Mouse (Mus musculus): ENCODE data around the gene Uggt1.

Uggt1 gene

GRCm38 (mm10) chr1:36109987-36110386, 134.5 kb downstream of the Uggt1 start:
- DNase-seq: no peak

DNA sequence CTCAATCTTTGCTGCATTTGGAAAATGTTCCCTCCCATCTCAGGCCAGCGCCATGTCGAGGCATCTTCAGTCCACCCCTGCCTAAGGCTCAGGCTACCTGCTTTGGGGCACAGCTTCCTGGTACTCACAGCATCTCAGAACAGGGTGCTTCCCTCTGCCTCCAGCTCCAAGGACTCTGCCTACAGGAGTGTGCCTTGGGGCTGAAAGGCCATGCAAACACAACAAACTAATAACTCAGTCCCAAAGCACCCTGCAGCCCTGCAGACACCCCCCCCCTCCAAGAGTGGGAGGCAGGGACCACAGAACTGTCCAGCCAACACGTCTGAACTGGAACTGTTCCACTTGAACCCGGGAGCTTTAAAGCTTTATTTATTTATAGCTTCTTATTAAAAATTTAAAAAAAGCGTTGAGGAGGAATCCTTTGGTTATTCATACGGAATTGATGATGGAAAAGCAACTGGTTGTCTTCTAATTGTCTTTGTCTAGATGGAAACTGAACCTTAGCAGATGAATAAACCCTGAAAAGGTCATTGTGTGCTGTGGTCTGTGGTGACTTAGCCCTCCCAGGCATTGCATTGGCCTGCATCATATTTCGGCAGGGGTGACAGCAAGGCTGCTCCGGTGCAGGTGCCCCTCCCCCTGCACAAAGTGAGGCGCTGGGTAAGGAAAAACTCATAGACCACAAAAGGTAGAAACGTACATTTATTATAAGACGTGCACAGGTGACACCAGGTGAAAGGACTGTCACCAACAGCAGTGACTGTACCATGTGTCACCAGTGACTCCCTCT, 138.4 kb downstream of the Uggt1 start:
- no peak for DNase-seq

DNA sequence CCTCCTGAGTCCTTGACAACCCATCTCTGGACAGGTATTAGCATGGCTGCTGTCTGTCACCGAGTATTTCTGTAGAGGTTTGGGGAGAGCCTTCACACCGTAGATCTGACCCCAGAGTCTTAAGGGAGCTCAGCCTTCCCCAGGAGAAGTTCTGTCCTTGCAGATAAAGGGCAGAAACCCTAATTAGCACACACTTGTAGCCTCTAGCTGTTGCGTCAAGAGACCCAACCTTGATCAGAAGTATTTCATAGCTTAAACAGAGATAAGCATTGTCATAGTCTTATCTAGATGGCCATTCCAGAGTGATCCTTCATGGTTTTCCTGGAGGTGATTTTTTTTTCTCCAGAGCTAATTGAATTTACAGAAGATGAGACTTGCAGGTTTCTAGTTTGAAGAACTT, 144.1 kb downstream of the Uggt1 start:
- no peak for DNase-seq

- DNase-seq: no peak
These were observed 146.1 kb downstream of the Uggt1 start for GRCm38 (mm10) chr1:36098432-36098831.

DNA sequence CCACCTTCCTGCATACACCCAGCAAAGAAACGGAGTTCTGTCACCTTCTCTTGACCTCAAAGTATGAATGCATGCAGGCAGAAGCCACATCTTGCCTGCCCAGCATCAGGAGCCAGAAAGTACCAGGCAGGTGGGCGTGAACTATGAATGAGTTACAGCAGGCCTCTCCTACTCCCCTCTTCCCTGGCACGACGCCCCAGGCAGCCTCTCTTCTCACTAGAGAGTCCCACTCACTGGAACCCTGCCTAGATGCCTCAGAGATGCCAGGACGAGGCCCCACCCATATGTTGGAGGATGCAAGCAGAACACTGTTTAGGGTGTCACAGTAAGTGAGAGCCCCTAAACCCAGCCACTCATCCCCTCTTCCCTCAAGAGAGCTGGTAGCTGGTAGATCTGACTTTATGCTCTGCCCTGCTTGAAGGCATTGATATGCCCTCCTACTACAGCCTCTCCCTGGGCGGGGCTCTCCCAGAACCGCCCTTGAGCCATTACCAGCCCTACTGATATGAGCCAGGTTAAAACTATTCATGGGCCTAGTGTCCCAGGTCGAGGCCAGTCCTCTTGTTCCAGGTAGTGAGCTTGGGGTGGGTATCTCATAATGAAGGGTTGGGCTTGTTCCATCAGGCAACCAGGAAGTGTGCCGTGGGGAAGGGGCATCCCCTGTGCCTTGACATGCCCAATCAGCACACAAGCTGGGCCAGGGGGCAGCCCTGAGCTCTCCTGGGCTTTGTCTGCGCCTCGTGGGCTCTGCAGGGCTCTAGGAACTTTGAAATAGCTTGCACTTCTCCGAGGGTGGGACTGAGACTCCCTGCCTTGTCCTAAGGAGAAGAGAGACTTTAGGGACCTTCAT, 148.9 kb downstream of the Uggt1 start:
- DNase-seq: peak; percentile 91

DNA sequence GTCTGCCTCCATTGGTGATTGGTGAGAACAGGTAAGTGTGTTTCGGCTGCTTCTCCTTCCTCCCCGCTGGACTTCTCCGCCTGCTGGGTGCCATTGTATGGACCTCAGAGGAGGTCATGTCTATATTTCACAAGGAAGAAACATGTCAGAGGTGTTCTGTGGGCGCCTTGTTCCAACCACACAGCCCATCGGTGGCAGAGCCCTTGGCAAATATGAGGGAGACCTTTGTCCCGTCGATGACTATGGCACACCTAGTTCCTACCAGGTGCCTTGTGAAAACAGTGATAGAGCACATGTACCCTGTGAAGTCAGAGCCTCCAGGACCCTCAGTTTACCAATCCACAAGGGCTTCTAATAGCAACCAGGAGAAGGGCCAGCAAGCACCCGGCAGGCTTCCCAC, 150.8 kb downstream of the Uggt1 start:
- DNase-seq: no peak

- no peak for DNase-seq
These were observed 153.3 kb downstream of the Uggt1 start for GRCm38 (mm10) chr1:36091246-36091645.

DNA sequence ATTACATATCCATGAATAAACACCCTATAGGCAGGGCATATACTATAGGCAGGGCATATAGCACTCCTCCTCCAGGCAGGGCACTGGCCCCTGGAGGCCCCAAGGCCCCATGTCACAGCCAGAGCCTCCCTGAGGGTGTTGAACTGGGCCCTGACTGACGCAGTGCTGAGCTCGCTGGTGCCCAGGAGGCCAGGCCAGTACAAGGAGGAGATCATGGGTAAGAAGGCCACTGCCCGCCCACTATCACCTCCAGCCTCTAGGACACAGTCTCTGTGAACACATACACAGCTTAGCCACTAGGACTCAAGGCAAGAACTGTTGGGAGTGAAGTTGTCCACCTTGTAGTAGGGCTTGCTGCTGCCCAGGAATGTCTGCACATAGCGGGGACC, 153.8 kb downstream of the Uggt1 start:
- DNase-seq: no peak

All from right cerebral cortex, postnatal 25 days (tissue).